Mouse (Mus musculus): Measurements from ENCODE around the gene Gna13.

DNA sequence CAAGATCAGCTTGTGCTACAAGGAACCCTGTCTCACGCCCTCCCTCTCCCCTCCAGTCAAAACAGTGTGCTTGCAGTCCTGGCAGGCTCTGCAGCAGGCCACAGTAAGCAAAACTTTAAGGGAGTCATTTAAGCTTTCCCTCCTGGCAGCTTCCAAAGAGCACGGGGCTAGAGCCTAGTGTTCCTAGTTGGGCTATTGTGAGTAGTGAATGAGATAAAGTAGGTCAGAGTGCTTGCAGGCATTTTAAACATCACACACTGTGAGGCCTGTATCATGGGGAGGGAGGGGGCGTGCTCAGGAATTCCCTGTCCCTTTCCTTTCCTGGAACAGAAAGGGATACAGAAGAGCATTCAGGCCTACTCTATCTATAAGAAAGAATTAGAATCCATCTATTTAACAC is 4.1 kb upstream of the Gna13 start:
- TF ChIP-seq CTCF (IDR thresholded peaks at IDR 0.05; ENCODE audit: low read depth, low read length) (no peak), EP300 (IDR thresholded peaks at IDR 0.05; ENCODE audit: insufficient read depth, low read depth, low read length) (peak; percentile 81)
